Mouse (Mus musculus) liver, postnatal 0 days (tissue): Measurements from ENCODE around the gene Cdh23. TPM values are rescaled to one million over a fixed set of nuclear protein-coding genes. Genes with fewer than 3 reads are reported as not detected.

Experiments
- ATAC-seq: fragments of 200-750 bp; cut with Nextera tagmentation; 2 replicates; pipeline ENCODE4 v1.8.0; 2017; ENCODE audit warnings: mild to moderate bottlenecking, moderate library complexity
- DNase-seq: peaks from one replicate; pipeline ENCODE4 v3.0.0-alpha.2; 2016
- H3K27ac ChIP-seq: fragments of 300-500 bp; sonication (generic); 2 replicates; pipeline ENCODE4 v1.5.1; 2014; ENCODE audit warnings: antibody characterized with exemption, moderate library complexity, mild to moderate bottlenecking, low read depth
- H3K27me3 ChIP-seq: fragments of 300-500 bp; sonication (generic); 2 replicates; pipeline ENCODE4 v1.6.1; 2014; ENCODE audit warnings: low read length, control low read depth, mixed read lengths; ENCODE audit not compliant: insufficient read depth
- H3K36me3 ChIP-seq: fragments of 300-500 bp; sonication (generic); replicated peaks from 2 replicates; pipeline ENCODE4 v1.6.1; 2014; ENCODE audit warnings: mild to moderate bottlenecking, control low read depth, low read length, moderate library complexity, mixed read lengths; ENCODE audit not compliant: insufficient read depth
- H3K4me1 ChIP-seq: fragments of 300-500 bp; sonication (generic); 2 replicates; pipeline ENCODE4 v1.6.1; 2014; ENCODE audit warnings: antibody characterized with exemption, mild to moderate bottlenecking, control low read depth; ENCODE audit not compliant: insufficient read depth
- H3K4me2 ChIP-seq: fragments of 300-500 bp; sonication (generic); 2 replicates; pipeline ENCODE4 v1.6.1; 2014; ENCODE audit warnings: low read depth, mild to moderate bottlenecking, low read length, moderate library complexity, mixed read lengths
- H3K4me3 ChIP-seq: fragments of 300-500 bp; sonication (generic); 2 replicates; pipeline ENCODE4 v1.5.1; 2014; ENCODE audit warnings: low read depth, low read length
- H3K9ac ChIP-seq: fragments of 300-500 bp; sonication (generic); replicated peaks from 2 replicates; pipeline ENCODE4 v1.6.1; 2014; ENCODE audit warnings: mild to moderate bottlenecking, moderate library complexity
- H3K9me3 ChIP-seq: fragments of 300-500 bp; sonication (generic); 2 replicates; pipeline ENCODE4 v1.6.1; 2016; ENCODE audit warnings: mild to moderate bottlenecking, control low read depth, low read length, mixed read lengths
- CTCF ChIP-seq: sonication (generic); IDR thresholded peaks from 2 replicates; pipeline ENCODE4 v1.5.1; 2016; ENCODE audit warnings: antibody characterized with exemption, low read depth
- EP300 ChIP-seq: IDR thresholded peaks from 2 replicates; pipeline ENCODE4 v1.6.1; 2016; ENCODE audit warnings: antibody characterized with exemption, low read depth, mild to moderate bottlenecking
- WGBS: fragments of 180-500 bp; shearing (Covaris S2); extraction: QIAGEN DNeasy Blood & Tissue Kit; methylation state at CpG from one replicate; pipeline ENCODE4 v1.1.7; 2014; ENCODE audit not compliant: insufficient replicate concordance; 5-methylcytosine and 5-hydroxymethylcytosine counted together
- polyA plus RNA-seq: library from polyadenylated mRNA; unstranded; fragments of >200 nt; fragmentation: Nextera tagmentation; extraction: Ambion mirVana; gene quantifications from 2 replicates; pipeline ENCODE4 v1.2.1, GENCODE M21; 2015

The Cdh23 gene
- polyA plus RNA-seq, 1 experiment from 2014 or later: 0.28 TPM

GRCm38 (mm10) chr10:60595166-60595565 is 101.1 kb downstream of the Cdh23 start:
- Histone ChIP-seq H3K27me3 (no peaks in the 10 kb centered on the region), H3K4me1 (no peaks in the 10 kb centered on the region), H3K4me3 (no peak overlapping the region), H3K4me2 (no peak overlapping the region), H3K9me3 (no peaks in the 10 kb centered on the region), H3K27ac (no peak overlapping the region), H3K9ac (no peak overlapping the region), H3K36me3 (no peaks in the 10 kb centered on the region)
- 77% methylated on average over 6 of the region's 6 CpGs for WGBS
- ATAC-seq (no peak), DNase-seq (no peak)
- TF ChIP-seq CTCF (no peak), EP300 (no peak)

- no peaks in the 10 kb centered on the region for H3K9me3 ChIP-seq
- no peak for TF ChIP-seq CTCF
- no peak for TF ChIP-seq EP300
- WGBS: 39% methylated on average over 22 of the region's 22 CpGs
- ATAC-seq (no peak), DNase-seq (no peak)
- no peaks in the 10 kb centered on the region for H3K27me3 ChIP-seq
- no peak overlapping the region for H3K4me2 ChIP-seq
- H3K4me3 ChIP-seq: no peak overlapping the region
- H3K36me3 ChIP-seq: no peaks in the 10 kb centered on the region
- no peak overlapping the region for H3K27ac ChIP-seq
- no peak overlapping the region for H3K9ac ChIP-seq
- no peaks in the 10 kb centered on the region for H3K4me1 ChIP-seq
These were observed 103.3 kb downstream of the Cdh23 start for GRCm38 (mm10) chr10:60592881-60593575.

DNA sequence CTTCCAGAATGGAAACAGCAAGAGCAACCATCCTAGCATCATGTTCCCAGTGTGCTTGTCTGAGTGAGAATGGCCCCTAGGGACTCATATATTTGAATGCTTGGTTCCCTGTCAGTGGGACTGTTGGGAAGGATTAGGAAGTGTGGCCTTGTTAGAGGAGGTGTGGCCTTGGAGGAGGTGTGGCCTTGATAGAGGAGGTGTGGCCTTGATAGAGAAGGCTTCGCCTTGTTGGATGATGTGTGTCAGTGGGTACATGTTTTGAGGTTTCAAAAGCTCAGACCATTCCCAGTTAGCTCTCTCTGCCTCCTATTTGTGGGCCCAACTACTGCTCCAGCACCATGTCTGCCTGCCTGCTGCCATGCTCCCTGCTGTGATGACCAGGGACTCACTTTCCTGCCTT is 105.0 kb downstream of the Cdh23 start:
- no peak overlapping the region for H3K27ac ChIP-seq
- H3K9me3 ChIP-seq: no peaks in the 10 kb centered on the region
- no peak for ATAC-seq
- no peak overlapping the region for H3K9ac ChIP-seq
- no peak overlapping the region for H3K4me3 ChIP-seq
- no peaks in the 10 kb centered on the region for H3K4me1 ChIP-seq
- DNase-seq: no peak
- H3K4me2 ChIP-seq: no peak overlapping the region
- H3K36me3 ChIP-seq: no peaks in the 10 kb centered on the region
- H3K27me3 ChIP-seq: no peaks in the 10 kb centered on the region
- WGBS: 58% methylated on average over 1 of the region's 1 CpGs
- TF ChIP-seq EP300: no peak
- TF ChIP-seq CTCF: no peak

GRCm38 (mm10) chr10:60590241-60590640 is 106.0 kb downstream of the Cdh23 start:
- Histone ChIP-seq H3K4me2 (no peak overlapping the region), H3K27ac (no peak overlapping the region), H3K4me1 (no peaks in the 10 kb centered on the region), H3K9me3 (no peaks in the 10 kb centered on the region), H3K9ac (no peak overlapping the region), H3K36me3 (no peaks in the 10 kb centered on the region), H3K27me3 (no peaks in the 10 kb centered on the region), H3K4me3 (no peak overlapping the region)
- ATAC-seq (no peak), DNase-seq (no peak)
- TF ChIP-seq CTCF: no peak
- no peak for TF ChIP-seq EP300
- 68% methylated on average over 7 of the region's 7 CpGs for WGBS

DNA sequence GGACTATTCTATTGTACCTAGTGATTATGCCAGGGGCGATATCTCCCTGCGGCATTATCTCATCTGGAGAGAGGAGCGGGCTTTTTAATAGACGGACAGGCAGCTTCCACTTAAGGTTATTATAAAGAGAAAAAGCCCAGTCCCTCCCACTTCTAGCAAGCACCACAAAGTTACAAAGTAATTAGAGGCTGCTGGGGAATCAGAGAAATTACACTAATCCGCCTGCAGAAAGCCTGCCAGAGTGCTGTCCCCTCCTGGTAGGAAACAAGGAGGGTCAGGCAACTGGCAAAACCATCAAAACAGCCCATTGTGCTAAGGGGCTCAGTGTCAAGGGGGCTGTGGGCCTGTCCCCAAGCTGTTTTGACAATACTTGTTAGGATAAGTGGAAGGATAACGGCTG is 110.6 kb downstream of the Cdh23 start:
- ATAC-seq (no peak), DNase-seq (no peak)
- Histone ChIP-seq H3K9me3 (no peaks in the 10 kb centered on the region), H3K4me1 (no peaks in the 10 kb centered on the region), H3K36me3 (no peaks in the 10 kb centered on the region), H3K27me3 (no peaks in the 10 kb centered on the region), H3K4me2 (no peak overlapping the region), H3K27ac (no peak overlapping the region), H3K9ac (no peak overlapping the region), H3K4me3 (no peak overlapping the region)
- 71% methylated on average over 6 of the region's 6 CpGs for WGBS
- TF ChIP-seq EP300 (no peak), CTCF (no peak)

- no peak for ATAC-seq
- WGBS: 79% methylated on average over 15 of the region's 15 CpGs
- Histone ChIP-seq H3K36me3 (no peaks in the 10 kb centered on the region), H3K4me2 (no peak overlapping the region), H3K4me3 (no peak overlapping the region), H3K27me3 (no peaks in the 10 kb centered on the region), H3K27ac (no peak overlapping the region), H3K9ac (no peak overlapping the region), H3K4me1 (peaks cover 8% of the 10 kb centered on the region), H3K9me3 (no peaks in the 10 kb centered on the region)
- TF ChIP-seq CTCF: no peak
- no peak for TF ChIP-seq EP300
- DNase-seq: no peak
These were observed 113.3 kb downstream of the Cdh23 start for GRCm38 (mm10) chr10:60582956-60583355.
